Mouse (Mus musculus): ENCODE results near the gene Pnpla5. TPM values are rescaled to one million over a fixed set of nuclear protein-coding genes. Genes with fewer than 3 reads are reported as not detected.
"Not testable (repeated sequence)": the region's sequence is repeated elsewhere in the genome, so short reads cannot be mapped to it uniquely, and the experiment has no call there.

The Pnpla5 gene
- under 1 TPM in 1 of 2 experiments, not detected in 1; 0.12 TPM for total RNA-seq (2021)
- polyA plus RNA-seq (2012; rRNA removed), result 0.06 and 0.19 TPM in 2 replicates
- long read RNA-seq, result 0 reads

- no peak for DNase-seq
Measured at GRCm38 (mm10) chr15:84123075-84123474, at the start of gene Pnpla5. Gene Pnpla5 (minus strand): TSS chr15:84123175.

GRCm38 (mm10) chr15:84171166-84171565, 48.2 kb upstream of the Pnpla5 start:
- no peak for DNase-seq

GRCm38 (mm10) chr15:84169511-84169910, 46.5 kb upstream of the Pnpla5 start:
- no peak for DNase-seq

GRCm38 (mm10) chr15:84168170-84169161, 45.5 kb upstream of the Pnpla5 start:
- peak; percentile 48 for DNase-seq

GRCm38 (mm10) chr15:84167600-84167999, 44.6 kb upstream of the Pnpla5 start, which contains the start of gene Pnpla3:
Gene Pnpla3 (plus strand): TSS chr15:84167837.
- peak; percentile 97 for DNase-seq

GRCm38 (mm10) chr15:84166818-84167217, 43.8 kb upstream of the Pnpla5 start:
- DNase-seq, result no peak

- DNase-seq, result peak; percentile 33
Measured at GRCm38 (mm10) chr15:84161871-84162270, 38.9 kb upstream of the Pnpla5 start.

- not testable (repeated sequence) for DNase-seq
Measured at GRCm38 (mm10) chr15:84157530-84157929, 34.6 kb upstream of the Pnpla5 start.

- peak; percentile 24 for DNase-seq
Measured at GRCm38 (mm10) chr15:84156158-84156557, 33.2 kb upstream of the Pnpla5 start.

- DNase-seq, result no peak
Measured at GRCm38 (mm10) chr15:84140929-84141328, 18.0 kb upstream of the Pnpla5 start.

GRCm38 (mm10) chr15:84140109-84140508, 17.1 kb upstream of the Pnpla5 start:
- DNase-seq, result no peak

GRCm38 (mm10) chr15:84139592-84140005, 16.6 kb upstream of the Pnpla5 start:
- peak; percentile 7 for DNase-seq

GRCm38 (mm10) chr15:84136473-84137415, 13.8 kb upstream of the Pnpla5 start:
- DNase-seq, result no peak

- no peak for DNase-seq
Measured at GRCm38 (mm10) chr15:84135472-84135871, 12.5 kb upstream of the Pnpla5 start.

GRCm38 (mm10) chr15:84133440-84133839, 10.5 kb upstream of the Pnpla5 start:
- peak; percentile 34 for DNase-seq

GRCm38 (mm10) chr15:84131971-84132370, 9.0 kb upstream of the Pnpla5 start:
- peak; percentile 51 for DNase-seq

GRCm38 (mm10) chr15:84131096-84131786, 8.3 kb upstream of the Pnpla5 start:
- DNase-seq, result peak; percentile 66

- no peak for DNase-seq
Measured at GRCm38 (mm10) chr15:84126871-84127270, 3.9 kb upstream of the Pnpla5 start.

GRCm38 (mm10) chr15:84126447-84126846, 3.5 kb upstream of the Pnpla5 start:
- no peak for DNase-seq

GRCm38 (mm10) chr15:84124086-84124485, 1.1 kb upstream of the Pnpla5 start:
- no peak for DNase-seq

GRCm38 (mm10) chr15:84121036-84121435, 1.9 kb downstream of the Pnpla5 start:
- peak; percentile 57 for DNase-seq
